Mouse (Mus musculus): ENCODE measurements around the gene Stk39. TPM values are rescaled to one million over a fixed set of nuclear protein-coding genes. Genes with fewer than 3 reads are reported as not detected.

Gene Stk39
- total RNA-seq, 2 experiments from 2014 or later: 53.8 to 57.0 TPM

DNA sequence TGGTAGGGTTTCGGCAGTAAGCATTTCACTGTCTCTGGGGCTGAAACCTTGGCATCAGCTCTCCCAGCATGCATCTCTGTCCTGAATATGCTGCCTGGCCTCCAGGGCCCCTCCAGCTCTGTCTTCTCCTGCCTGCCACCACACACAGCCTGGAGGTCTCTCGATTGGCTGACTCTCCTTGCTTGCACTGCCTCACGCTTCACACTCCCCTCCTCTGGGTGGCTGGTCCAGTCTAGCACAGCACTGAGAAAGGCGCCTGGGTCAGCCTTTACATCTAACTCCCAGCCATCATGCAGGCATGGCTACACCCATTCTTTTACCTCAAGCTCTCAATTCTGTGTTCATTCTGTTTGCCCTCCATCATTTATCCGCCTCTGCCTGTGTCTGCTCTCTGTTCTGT is 153.6 kb downstream of the Stk39 start:
- no peak for DNase-seq (ENCODE audit: low spot score in 2 of 2)
- intact Hi-C loops (cut with DNase I): no loop called here

DNA sequence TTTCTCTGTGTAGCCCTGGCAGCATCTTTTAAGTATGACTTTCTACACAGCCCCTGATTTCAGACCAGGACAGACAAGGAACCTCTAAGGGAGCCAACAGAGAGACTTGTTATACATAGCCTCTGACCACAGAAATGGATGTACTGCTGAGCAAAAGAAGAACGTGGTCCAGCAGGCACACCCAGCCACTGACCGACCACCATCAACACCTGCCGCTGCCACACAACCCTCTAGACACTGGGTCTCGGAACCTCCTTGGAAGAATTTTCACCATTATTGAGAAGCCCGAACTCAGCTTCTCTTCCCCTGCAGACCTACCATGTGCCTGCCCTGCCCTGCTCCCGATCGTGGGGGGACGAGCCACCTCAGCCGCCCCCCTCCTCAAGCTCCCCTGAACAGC is 154.2 kb downstream of the Stk39 start:
- intact Hi-C loops (cut with DNase I): no loop called here
- DNase-seq (ENCODE audit: low spot score in 2 of 2): no peak

DNA sequence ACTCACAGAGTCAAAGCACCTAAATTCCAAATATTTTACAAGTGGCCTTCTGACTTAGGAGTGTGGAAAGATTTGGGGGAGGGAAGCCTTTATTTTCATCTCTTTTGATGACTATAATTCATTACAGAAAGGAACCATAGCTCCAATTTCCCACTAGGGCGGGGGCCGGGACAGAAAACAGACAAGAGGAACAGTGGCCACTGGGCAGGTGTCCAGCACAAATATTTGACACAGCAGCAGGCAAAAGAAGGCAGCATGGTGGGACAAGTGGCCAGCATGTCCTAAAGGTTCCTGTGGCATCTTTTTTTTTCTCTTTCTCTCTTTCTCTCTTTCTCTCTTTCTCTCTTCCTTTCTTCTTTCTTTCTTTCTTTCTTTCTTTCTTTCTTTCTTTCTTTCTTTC is 154.6 kb downstream of the Stk39 start:
- DNase-seq (ENCODE audit: low spot score in 2 of 2): no peak
- intact Hi-C loops (cut with DNase I): no loop called here

DNA sequence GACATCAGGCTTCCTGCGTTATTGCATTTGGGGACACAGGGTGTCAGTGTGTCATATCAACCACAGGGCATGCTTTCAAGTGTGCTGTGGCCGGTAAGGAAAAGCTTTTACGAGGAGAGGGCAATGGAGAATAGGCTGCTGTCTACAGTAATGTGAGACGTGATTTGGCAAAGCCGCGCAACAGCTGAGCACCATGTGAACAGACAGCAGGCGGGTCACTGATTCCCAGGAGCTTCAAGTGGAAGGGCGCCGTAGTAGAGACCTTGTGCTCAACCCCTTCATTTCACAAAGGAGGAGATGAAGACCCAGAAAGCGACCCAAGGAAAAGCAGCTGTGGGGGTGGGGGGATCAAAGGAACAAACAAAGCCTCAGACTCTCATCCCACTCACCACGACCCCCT is 156.8 kb downstream of the Stk39 start:
- intact Hi-C loops (cut with DNase I): no loop called here
- no peak for DNase-seq (ENCODE audit: low spot score in 2 of 2)

DNA sequence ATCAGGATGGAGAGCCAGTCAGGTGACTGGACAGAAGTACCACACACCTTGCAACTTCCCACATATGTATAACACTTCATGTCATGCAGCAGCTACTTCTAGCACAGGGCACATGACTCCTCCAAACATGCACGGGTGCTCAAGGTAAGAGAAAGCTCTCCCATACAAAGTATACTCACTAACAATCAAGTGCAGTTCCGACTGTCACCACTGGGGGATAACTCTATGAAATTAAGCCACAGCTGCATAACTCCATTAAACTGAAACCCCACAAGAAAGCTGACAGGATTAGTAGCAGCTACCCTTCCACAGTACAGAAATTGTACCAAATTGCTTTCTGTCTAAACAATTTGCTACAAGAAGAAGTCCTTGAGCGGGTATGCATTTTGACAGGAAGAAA is 161.9 kb downstream of the Stk39 start:
- intact Hi-C loops (cut with DNase I): no loop called here
- DNase-seq (ENCODE audit: low spot score in 2 of 2): peak; percentile 32 to 53

- peak in 1 of 2 experiments; percentile 17 for DNase-seq (ENCODE audit: low spot score in 2 of 2)
- intact Hi-C loops (cut with DNase I): no loop called here
These were observed 165.5 kb downstream of the Stk39 start for GRCm38 (mm10) chr2:68306519-68306918.

DNA sequence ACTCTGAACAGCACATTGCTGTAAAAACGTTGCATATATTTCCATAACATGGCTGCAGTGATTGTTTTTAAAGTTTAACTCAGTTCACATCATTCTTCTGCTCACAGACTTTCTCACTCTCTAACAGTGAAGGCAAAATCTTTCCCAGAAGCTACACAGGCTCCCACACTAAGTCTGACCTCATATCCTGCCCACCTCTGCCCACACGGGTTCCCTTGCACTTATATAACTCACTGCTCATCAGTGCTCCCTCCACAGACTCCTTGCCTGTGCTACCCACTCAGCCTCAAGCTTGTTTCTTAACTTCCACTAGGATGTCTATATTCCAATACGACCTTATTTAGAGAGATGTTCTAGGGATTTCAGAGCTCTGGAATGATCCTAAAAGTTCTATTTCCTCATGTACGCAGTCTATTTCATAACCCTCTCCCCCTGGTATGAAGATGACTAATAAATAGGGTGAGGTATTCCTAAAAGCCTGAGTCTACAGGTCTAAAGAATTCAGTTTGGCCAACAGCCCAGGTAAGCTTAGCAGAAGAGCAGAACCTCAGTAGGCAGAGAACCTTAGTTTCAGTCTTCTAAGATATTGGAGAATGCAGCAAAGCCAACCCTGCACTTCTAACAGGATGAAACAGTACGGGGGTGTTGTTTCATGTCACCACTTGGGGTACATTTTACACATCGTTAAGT is 167.2 kb downstream of the Stk39 start:
- peak in 1 of 2 experiments; percentile 38 for DNase-seq (ENCODE audit: low spot score in 2 of 2)
- intact Hi-C loops (cut with DNase I): no loop called here

DNA sequence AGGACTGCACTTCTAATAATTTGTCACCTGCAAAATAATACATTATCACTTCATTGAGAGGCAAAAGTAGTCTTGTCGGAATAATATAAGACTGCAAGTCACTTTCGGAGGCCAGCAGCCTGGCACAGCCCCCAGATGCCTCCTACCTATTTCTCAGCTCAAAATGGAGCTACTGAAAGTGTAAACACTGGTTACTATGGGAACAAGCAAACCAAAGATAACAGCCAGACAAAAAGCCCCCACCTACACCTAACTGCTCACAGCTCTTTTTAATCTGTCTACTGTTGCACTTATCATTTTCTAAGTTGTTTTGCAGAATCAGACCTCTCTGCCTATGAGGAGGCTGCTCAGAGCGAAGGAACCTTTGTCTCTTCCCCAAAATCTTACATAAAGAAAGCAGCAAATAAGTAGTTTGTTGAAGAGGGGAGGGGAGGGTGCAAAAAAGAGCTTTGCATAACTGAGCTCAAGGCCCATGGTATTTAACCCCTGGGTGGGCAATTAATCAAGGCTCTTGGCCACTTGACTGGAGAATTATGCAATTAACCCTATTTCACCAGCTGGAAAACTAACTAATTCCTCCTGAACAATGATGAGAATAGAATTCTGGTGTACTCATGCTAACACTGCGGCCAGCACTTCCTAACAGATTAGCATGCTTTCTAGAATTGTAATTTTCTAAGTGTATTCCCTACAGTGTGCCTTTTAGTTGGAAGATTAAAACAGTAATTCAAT is 170.1 kb downstream of the Stk39 start:
- intact Hi-C loops (cut with DNase I): no loop called here
- peak; percentile 68 to 84 for DNase-seq (ENCODE audit: low spot score in 2 of 2)

- no peak for DNase-seq (ENCODE audit: low spot score in 2 of 2)
- intact Hi-C loops (cut with DNase I): no loop called here
These were observed 173.7 kb downstream of the Stk39 start for GRCm38 (mm10) chr2:68298356-68298755.

- intact Hi-C loops (cut with DNase I): no loop called here
- no peak for DNase-seq (ENCODE audit: low spot score in 2 of 2)
These were observed 174.1 kb downstream of the Stk39 start for GRCm38 (mm10) chr2:68297955-68298354.

- intact Hi-C loops (cut with DNase I): no loop called here
- no peak for DNase-seq (ENCODE audit: low spot score in 2 of 2)
These were observed 175.3 kb downstream of the Stk39 start for GRCm38 (mm10) chr2:68296743-68297142.

- intact Hi-C loops (cut with DNase I): no loop called here
These were observed 179.3 kb downstream of the Stk39 start for GRCm38 (mm10) chr2:68292539-68293320.

DNA sequence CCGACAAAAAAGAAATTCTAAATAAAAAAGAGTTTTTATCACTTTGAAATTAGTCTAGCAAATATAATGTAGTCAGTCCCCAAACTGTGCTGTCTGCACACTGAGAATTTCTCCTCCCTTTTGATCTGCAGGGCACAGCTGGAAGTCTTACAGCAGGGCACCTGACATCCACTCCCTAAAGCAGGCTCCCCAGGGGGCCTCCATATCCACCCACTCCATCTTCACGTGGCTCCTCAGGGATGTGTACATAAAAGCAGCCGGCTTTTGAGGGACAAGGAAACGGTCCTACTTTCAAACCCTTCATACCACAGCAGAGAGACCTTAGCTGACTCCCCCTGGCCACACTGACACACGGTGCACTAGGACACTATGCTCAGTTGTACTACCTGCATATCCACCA is 180.2 kb downstream of the Stk39 start:
- intact Hi-C loops (cut with DNase I): no loop called here

More at GRCm38 (mm10) chr2:68292539-68293320, 179.3 kb downstream of the Stk39 start:
- DNase-seq (ENCODE audit: low spot score in 2 of 2): no peak

GRCm38 (mm10) chr2:68289961-68290360 is 182.1 kb downstream of the Stk39 start:
- intact Hi-C loops (cut with DNase I): no loop called here
- no peak for DNase-seq (ENCODE audit: low spot score in 2 of 2)

More for the DNA sequence above, 180.2 kb downstream of the Stk39 start:
- DNase-seq (ENCODE audit: low spot score in 2 of 2): no peak

GRCm38 (mm10) chr2:68289177-68289576 is 182.9 kb downstream of the Stk39 start:
- DNase-seq (ENCODE audit: low spot score in 2 of 2): no peak
- intact Hi-C loops (cut with DNase I): no loop called here

GRCm38 (mm10) chr2:68288106-68288505 is 184.0 kb downstream of the Stk39 start:
- peak in 1 of 2 experiments; percentile 20 for DNase-seq (ENCODE audit: low spot score in 2 of 2)
- intact Hi-C loops (cut with DNase I): no loop called here

GRCm38 (mm10) chr2:68284391-68284790 is 187.7 kb downstream of the Stk39 start:
- peak in 1 of 2 experiments; percentile 47 for DNase-seq (ENCODE audit: low spot score in 2 of 2)
- intact Hi-C loops (cut with DNase I): no loop called here

- intact Hi-C loops (cut with DNase I): no loop called here
These were observed 189.0 kb downstream of the Stk39 start for GRCm38 (mm10) chr2:68283021-68283548.

DNA sequence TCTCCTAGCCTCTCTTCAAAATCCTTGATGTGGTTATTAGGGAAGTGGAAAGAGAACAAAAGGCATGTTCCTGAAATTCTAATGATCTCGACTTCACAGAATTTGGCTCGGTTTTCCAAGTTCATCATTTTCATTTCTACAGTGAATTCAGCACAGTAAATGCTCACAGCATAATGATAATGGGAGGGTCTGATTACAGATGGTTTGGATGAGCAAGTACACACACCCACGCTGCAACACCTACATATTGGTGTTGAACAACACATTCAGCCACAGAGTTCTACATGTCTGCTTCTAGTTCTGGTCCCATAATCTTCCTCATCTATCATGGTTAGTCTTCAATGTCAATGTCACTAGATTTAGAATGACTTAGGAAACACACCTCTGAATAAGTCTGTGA is 190.5 kb downstream of the Stk39 start:
- DNase-seq (ENCODE audit: low spot score in 2 of 2): no peak
- intact Hi-C loops (cut with DNase I): no loop called here

More at GRCm38 (mm10) chr2:68283021-68283548, 189.0 kb downstream of the Stk39 start:
- no peak for DNase-seq (ENCODE audit: low spot score in 2 of 2)

DNA sequence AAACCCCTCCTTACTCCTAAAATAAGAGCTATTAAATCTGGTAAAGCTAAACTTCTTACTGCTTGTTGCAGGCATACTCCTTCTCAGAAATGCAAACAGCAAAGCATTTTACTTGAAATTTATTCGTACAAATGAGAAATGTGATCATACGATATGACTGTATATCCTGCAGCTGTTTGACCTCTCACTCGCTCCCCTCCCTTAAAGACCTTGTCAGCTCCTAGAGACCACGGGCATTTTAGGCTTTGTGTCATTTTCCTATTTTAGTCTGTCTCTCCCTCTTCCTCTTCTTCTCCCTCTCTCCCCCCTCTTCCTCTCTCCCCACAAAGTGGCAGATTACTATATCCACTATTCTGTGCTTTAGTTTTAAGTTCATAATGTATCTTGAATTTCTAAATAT is 200.8 kb downstream of the Stk39 start:
- intact Hi-C loops (cut with DNase I): no loop called here
- no peak for DNase-seq (ENCODE audit: low spot score in 2 of 2)
